Mouse (Mus musculus) left cerebral cortex, adult 2 months (tissue): Measurements from ENCODE around the gene Ppm1e. TPM values are rescaled to one million over a fixed set of nuclear protein-coding genes. Genes with fewer than 3 reads are reported as not detected.
A peak's percentile ranks its signal among the peaks of the same experiment; 100 is the strongest.
"Not testable (repeated sequence)": the region's sequence is repeated elsewhere in the genome, so short reads cannot be mapped to it uniquely, and the experiment has no call there.

Source experiments
- DNase-seq, 2 experiments: peaks; one replicate each; pipeline ENCODE4 v3.0.0; 2021 to 2022; ENCODE audit warnings: low spot score in 2 of 2, mixed read lengths in 1 of 2; ENCODE audit errors: extremely low spot score in 1 of 2
- H3K27ac ChIP-seq: fragments of 200-600 bp; 2 replicates; pipeline ENCODE4 v1.8.1; 2022
- H3K4me3 ChIP-seq: fragments of 200-600 bp; 2 replicates; pipeline ENCODE4 v1.8.1; 2022
- CTCF ChIP-seq: fragments of 200-600 bp; IDR thresholded peaks from 2 replicates; pipeline ENCODE4 v1.8.1; 2022; ENCODE audit warnings: antibody characterized with exemption, mild to moderate bottlenecking, moderate library complexity
- intact Hi-C: fragments of 180-260 bp; cut with DNase I; formaldehyde crosslinking; loops from one replicate; pipeline ENCODE4 v1.15.1; 2025
- total RNA-seq, 2 experiments: library from RNA; stranded (reverse); gene quantifications; 2 replicates each; pipeline ENCODE4 v1.2.3; 2021

Gene Ppm1e
- total RNA-seq, 2 experiments from 2014 or later, result 140 to 152 TPM

DNA sequence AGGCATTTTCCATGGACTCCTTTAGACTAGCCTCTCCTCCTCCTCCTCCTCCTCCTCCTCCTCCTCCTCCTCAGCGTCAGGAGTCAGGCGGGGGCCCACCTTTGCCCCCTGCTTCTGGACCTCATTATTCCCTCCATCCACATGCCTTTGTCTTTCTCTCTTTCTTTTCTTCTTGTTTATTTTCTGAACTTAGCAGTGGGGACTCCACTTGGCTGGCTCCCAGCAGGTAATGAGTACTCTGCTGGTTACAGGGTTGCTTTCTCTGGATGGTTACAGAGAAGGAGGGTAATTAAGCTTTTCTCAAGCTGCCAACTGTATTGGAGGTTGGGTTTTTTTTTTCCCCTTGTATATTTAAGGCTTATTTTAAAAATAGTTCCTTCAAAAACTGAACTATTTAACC, 87.9 kb downstream of the Ppm1e start:
- no peak for TF ChIP-seq CTCF
- DNase-seq, result no peak
- intact Hi-C loops, result no loop called here
- H3K4me3 ChIP-seq, result no peak overlapping the region
- no peak overlapping the region for H3K27ac ChIP-seq

GRCm38 (mm10) chr11:87270446-87270845, 88.4 kb downstream of the Ppm1e start:
- no peak overlapping the region for H3K27ac ChIP-seq
- intact Hi-C loops, result no loop called here
- no peak overlapping the region for H3K4me3 ChIP-seq
- DNase-seq, result no peak
- no peak for TF ChIP-seq CTCF

GRCm38 (mm10) chr11:87268803-87269202, 90.0 kb downstream of the Ppm1e start:
- intact Hi-C loops, result no loop called here
- Histone ChIP-seq H3K4me3 (no peak overlapping the region), H3K27ac (no peak overlapping the region)
- no peak for DNase-seq
- TF ChIP-seq CTCF, result peak; percentile 17

GRCm38 (mm10) chr11:87266246-87266645, 92.6 kb downstream of the Ppm1e start:
- no peak overlapping the region for H3K4me3 ChIP-seq
- no peak for DNase-seq
- H3K27ac ChIP-seq, result no peak overlapping the region
- no peak for TF ChIP-seq CTCF
- intact Hi-C loops, result no loop called here

DNA sequence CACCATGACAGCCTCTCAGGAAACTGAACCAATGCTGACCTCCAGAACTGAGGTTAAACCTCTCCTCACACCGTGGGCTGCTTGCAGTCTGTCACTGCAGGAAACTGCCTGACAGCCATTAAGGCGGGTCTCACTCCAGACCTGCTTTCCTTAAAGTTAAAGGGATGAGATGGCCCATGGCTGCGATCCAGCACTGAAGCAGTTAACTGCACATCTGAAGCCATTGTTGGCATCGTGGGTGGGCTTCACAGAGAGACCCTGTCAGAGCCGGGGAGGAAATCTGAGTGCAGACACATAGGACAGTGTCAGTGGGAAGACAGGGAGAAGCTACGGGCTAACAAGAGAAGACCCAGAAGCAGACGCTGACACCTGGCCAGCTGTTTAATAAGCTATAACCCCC, 94.9 kb downstream of the Ppm1e start:
- no peak for DNase-seq
- no peak overlapping the region for H3K27ac ChIP-seq
- intact Hi-C loops, result no loop called here
- no peak overlapping the region for H3K4me3 ChIP-seq
- no peak for TF ChIP-seq CTCF

DNA sequence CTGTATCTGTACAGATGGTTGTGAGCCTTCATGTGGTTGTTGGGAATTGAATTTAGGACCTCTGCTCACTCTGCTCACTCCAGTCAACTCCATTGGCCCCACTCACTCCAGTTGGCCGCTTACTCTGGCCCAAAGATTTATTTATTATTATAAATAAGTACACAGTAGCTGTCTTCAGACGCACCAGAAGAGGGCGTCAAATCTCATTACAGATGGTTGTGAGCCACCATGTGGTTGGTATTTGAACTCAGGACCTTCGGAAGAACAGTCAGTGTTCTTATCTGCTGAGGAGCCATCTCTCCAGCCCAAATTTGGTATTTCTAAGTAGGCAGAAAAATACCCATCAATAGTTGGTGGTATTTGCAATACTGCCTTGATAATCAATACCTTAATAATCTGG, 97.1 kb downstream of the Ppm1e start:
- DNase-seq, H3K27ac ChIP-seq, intact Hi-C loops, H3K4me3 ChIP-seq: not testable (repeated sequence)

GRCm38 (mm10) chr11:87259792-87260191, 99.0 kb downstream of the Ppm1e start:
- TF ChIP-seq CTCF, result no peak
- intact Hi-C loops, result no loop called here
- H3K27ac ChIP-seq, result no peak overlapping the region
- DNase-seq, result no peak
- H3K4me3 ChIP-seq, result no peak overlapping the region

GRCm38 (mm10) chr11:87257282-87257681, 101.5 kb downstream of the Ppm1e start:
- TF ChIP-seq CTCF, result no peak
- Histone ChIP-seq H3K4me3 (no peak overlapping the region), H3K27ac (no peak overlapping the region)
- DNase-seq, result no peak
- intact Hi-C loops, result no loop called here

DNA sequence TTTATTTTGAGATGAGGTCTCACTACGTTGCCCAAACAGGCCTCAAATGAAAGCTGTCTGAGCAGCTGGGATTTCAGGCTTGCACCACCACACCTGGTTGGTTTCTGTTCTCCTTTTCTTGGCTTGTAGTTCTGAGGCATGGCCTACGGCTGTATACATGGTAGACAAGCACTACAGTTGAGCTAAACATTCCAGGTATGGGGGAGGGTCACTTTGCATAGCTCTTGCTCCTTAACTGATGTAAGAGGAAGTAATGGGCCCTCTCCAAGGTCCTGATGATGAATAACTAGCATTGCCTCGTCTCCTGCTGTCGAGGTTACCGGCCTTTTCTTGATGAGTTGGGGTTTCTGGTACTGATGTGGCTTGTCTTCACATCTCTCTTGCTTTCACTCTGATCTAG, 104.7 kb downstream of the Ppm1e start:
- TF ChIP-seq CTCF, result no peak
- DNase-seq, result no peak
- intact Hi-C loops, result no loop called here
- Histone ChIP-seq H3K27ac (no peak overlapping the region), H3K4me3 (no peak overlapping the region)

DNA sequence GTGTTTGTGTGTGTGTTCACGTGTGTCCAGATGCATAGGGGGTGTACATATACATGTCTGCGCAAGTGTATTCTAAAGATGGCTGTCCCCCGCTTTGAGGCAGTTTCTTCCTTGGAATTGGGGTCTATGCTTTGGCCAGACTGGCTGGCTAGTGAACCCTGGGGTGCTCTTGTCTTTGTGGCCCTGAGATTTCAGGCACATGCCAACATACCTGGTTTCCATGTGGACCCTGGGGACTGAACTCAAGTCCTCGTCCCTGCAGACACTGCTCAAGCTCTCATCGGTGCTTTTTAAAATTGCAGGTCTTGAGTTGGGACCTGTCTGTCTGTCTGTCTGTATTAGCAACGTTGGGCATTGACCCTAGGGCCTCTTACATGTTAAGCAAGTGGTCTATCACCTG, 105.5 kb downstream of the Ppm1e start:
- intact Hi-C loops, result no loop called here
- no peak for DNase-seq
- no peak overlapping the region for H3K27ac ChIP-seq
- no peak overlapping the region for H3K4me3 ChIP-seq
- no peak for TF ChIP-seq CTCF

- intact Hi-C loops, result no loop called here
- TF ChIP-seq CTCF, result no peak
- Histone ChIP-seq H3K27ac (no peak overlapping the region; the same call in 1 of the 2 replicates), H3K4me3 (no peak overlapping the region)
- DNase-seq, result no peak
These were observed 108.7 kb downstream of the Ppm1e start for GRCm38 (mm10) chr11:87250132-87250531.

DNA sequence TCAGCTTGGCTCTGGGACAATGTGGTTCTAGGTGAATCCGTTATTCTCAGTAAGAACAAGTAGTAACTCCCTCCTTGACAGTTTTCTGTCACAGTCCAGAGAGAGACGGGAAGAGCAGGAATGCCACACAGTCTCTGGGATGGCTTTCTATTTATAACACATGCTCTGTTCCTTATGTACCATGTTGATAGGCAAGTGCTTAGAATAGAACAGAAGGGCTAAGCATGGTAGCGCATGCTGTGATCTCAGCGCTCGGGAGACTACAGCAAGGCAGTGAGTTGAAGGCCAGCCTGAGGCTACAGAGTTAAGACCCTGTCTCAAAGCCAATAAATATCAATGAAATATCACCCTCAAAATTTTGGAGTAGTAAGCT, 111.3 kb downstream of the Ppm1e start:
- DNase-seq, result no peak
- intact Hi-C loops, result loop anchor here (2.0 to 5.0 kb wide), 2 partner anchors 61 to 110 kb away; partner anchors contain the start of gene Ppm1e
- no peak for TF ChIP-seq CTCF
- no peak overlapping the region for H3K4me3 ChIP-seq
- H3K27ac ChIP-seq, result peak overlapping the region; percentile 69

DNA sequence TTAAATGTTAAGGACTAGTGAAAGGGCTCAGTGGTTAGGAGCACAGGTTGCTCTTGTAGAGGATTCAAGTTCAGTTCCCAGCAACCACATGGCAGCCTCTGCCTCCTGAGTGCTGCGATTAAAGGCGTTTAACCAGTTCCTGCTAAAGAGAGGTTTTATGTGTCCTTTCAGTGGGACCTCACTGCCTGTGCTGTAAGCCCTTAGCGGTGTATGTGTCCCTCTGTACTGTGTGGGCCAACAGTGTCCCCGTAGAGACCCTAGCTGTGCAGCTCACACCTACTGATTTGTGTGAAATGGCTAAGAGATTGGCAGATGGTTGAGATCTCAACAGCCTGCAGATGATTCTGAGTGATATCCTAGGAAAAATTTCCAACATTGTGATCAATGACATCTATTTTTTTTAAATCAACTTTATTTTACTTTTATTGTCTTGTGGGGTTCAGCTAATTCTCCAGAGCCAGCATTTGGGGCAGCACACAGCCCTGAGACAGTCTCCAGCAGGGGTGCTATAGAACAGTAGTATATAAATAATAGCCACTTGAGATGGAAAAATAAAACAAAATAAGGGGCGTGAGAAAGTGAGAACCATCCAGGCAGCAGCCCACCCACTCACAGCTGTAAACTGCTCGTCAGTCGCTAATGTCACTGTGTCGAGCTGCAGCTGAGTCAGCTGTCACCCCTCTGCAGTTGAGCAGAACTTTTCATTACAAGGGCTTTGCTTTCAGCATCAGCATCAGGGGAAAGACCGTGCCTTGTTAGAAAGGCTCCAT, 111.9 kb downstream of the Ppm1e start:
- DNase-seq, result no peak
- peak; percentile 50 for TF ChIP-seq CTCF
- H3K4me3 ChIP-seq, result no peak overlapping the region
- intact Hi-C loops, result loop anchor here (2.0 to 5.0 kb wide), 2 partner anchors 62 to 110 kb away; partner anchors contain the start of gene Ppm1e
- peak overlapping the region; percentile 69 for H3K27ac ChIP-seq
